Mouse (Mus musculus) testis, adult 2 months (tissue): ENCODE results near the gene Slc7a15.
"Not testable (repeated sequence)": the region's sequence is repeated elsewhere in the genome, so short reads cannot be mapped to it uniquely, and the experiment has no call there.

Experiments
- CTCF ChIP-seq: fragments of 200-500 bp; IDR thresholded peaks from 2 replicates; pipeline ENCODE4 v1.5.1; 2012; ENCODE audit warnings: low read depth, mild to moderate bottlenecking, inconsistent platforms, low read length, moderate library complexity; ENCODE audit not compliant: control insufficient read depth, insufficient read depth, insufficient replicate concordance
- POLR2A ChIP-seq: fragments of 200-500 bp; IDR thresholded peaks from 2 replicates; pipeline ENCODE4 v1.6.1; 2012; ENCODE audit warnings: low read depth, mild to moderate bottlenecking, inconsistent platforms, low read length, moderate library complexity; ENCODE audit not compliant: control insufficient read depth

DNA sequence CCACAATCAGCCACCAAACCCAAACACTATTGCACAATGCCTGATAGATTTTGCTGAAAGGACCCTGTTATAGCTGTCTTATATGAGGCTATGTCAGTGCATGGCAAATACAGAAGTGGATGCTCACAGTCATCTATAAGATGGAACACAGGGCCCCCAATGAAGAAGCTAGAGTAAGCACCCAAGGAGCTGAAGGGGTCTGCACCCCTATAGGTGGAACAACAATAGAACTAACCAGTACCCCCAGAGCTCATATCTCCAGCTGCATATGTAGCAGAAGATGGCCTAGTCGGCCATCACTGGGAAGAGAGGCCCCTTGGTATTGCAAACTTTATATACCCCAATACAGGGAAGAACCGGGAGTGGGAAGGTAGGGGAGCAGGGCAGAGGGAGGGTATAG lies 41.3 kb upstream of the Slc7a15 start:
- TF ChIP-seq CTCF, POLR2A: not testable (repeated sequence)
